Mouse (Mus musculus) gastrocnemius, adult 2 months (tissue): ENCODE results near the gene Brd7. TPM values are rescaled to one million over a fixed set of nuclear protein-coding genes. Genes with fewer than 3 reads are reported as not detected.

ENCODE experiments used
- DNase-seq: peaks from one replicate; pipeline ENCODE4 v3.0.0; 2022
- H3K27ac ChIP-seq: fragments of 200-600 bp; 2 replicates; pipeline ENCODE4 v1.8.1; 2022; ENCODE audit warnings: mild to moderate bottlenecking
- H3K4me3 ChIP-seq: fragments of 200-600 bp; 2 replicates; pipeline ENCODE4 v1.8.1; 2022; ENCODE audit warnings: mild to moderate bottlenecking, moderate library complexity
- CTCF ChIP-seq: fragments of 200-600 bp; IDR thresholded peaks from 2 replicates; pipeline ENCODE4 v1.8.1; 2022; ENCODE audit warnings: antibody characterized with exemption, mild to moderate bottlenecking, moderate library complexity
- intact Hi-C: fragments of 180-260 bp; cut with DNase I; formaldehyde crosslinking; loops from one replicate; pipeline ENCODE4 v1.15.1; 2025
- total RNA-seq, 2 experiments: library from RNA; stranded (reverse); gene quantifications; 2 replicates each; pipeline ENCODE4 v1.2.3; 2021

The Brd7 gene
- total RNA-seq, 2 experiments from 2014 or later = 74.5 to 85.4 TPM

- no peak for DNase-seq
- H3K4me3 ChIP-seq = no peak overlapping the region
- intact Hi-C loops = no loop called here
- no peak for TF ChIP-seq CTCF
- H3K27ac ChIP-seq = no peak overlapping the region
Measured at GRCm38 (mm10) chr8:88339887-88340695, 21.9 kb downstream of the Brd7 start.

- Histone ChIP-seq H3K27ac (no peak overlapping the region), H3K4me3 (no peak overlapping the region)
- DNase-seq = no peak
- no peak for TF ChIP-seq CTCF
- intact Hi-C loops = no loop called here
Measured at GRCm38 (mm10) chr8:88339221-88339620, 22.8 kb downstream of the Brd7 start.

GRCm38 (mm10) chr8:88334975-88335374 lies 27.0 kb downstream of the Brd7 start:
- no peak for TF ChIP-seq CTCF
- no peak overlapping the region for H3K4me3 ChIP-seq
- no peak for DNase-seq
- no peak overlapping the region for H3K27ac ChIP-seq
- intact Hi-C loops = no loop called here

GRCm38 (mm10) chr8:88334384-88334783 lies 27.6 kb downstream of the Brd7 start:
- DNase-seq = no peak
- Histone ChIP-seq H3K27ac (no peak overlapping the region), H3K4me3 (no peak overlapping the region)
- intact Hi-C loops = no loop called here
- TF ChIP-seq CTCF = no peak

GRCm38 (mm10) chr8:88330816-88331215 lies 31.2 kb downstream of the Brd7 start:
- H3K4me3 ChIP-seq = no peak overlapping the region
- no peak overlapping the region for H3K27ac ChIP-seq
- no peak for DNase-seq
- intact Hi-C loops = no loop called here
- TF ChIP-seq CTCF = no peak

GRCm38 (mm10) chr8:88328689-88329088 lies 33.3 kb downstream of the Brd7 start:
- no peak for TF ChIP-seq CTCF
- Histone ChIP-seq H3K4me3 (no peak overlapping the region), H3K27ac (0 out of 2 replicates have a peak overlapping the region, but pooled peaks have one; percentile 8)
- DNase-seq = no peak
- intact Hi-C loops = no loop called here

GRCm38 (mm10) chr8:88326328-88326727 lies 35.7 kb downstream of the Brd7 start:
- Histone ChIP-seq H3K4me3 (no peak overlapping the region), H3K27ac (no peak overlapping the region)
- no peak for DNase-seq
- intact Hi-C loops = no loop called here
- no peak for TF ChIP-seq CTCF

- intact Hi-C loops = no loop called here
- TF ChIP-seq CTCF = no peak
- no peak for DNase-seq
- Histone ChIP-seq H3K27ac (no peak overlapping the region), H3K4me3 (no peak overlapping the region)
Measured at GRCm38 (mm10) chr8:88325795-88326194, 36.2 kb downstream of the Brd7 start.

GRCm38 (mm10) chr8:88325251-88325650 lies 36.7 kb downstream of the Brd7 start:
- Histone ChIP-seq H3K4me3 (no peak overlapping the region), H3K27ac (no peak overlapping the region)
- intact Hi-C loops = no loop called here
- peak; percentile 10 for DNase-seq
- no peak for TF ChIP-seq CTCF

- DNase-seq = peak; percentile 14
- intact Hi-C loops = no loop called here
- H3K4me3 ChIP-seq = no peak overlapping the region
- no peak overlapping the region for H3K27ac ChIP-seq
- TF ChIP-seq CTCF = no peak
Measured at GRCm38 (mm10) chr8:88324760-88325159, 37.2 kb downstream of the Brd7 start.

GRCm38 (mm10) chr8:88323523-88323922 lies 38.5 kb downstream of the Brd7 start:
- intact Hi-C loops = no loop called here
- H3K27ac ChIP-seq = no peak overlapping the region
- DNase-seq = peak; percentile 12
- H3K4me3 ChIP-seq = no peak overlapping the region
- no peak for TF ChIP-seq CTCF

- no peak for DNase-seq
- Histone ChIP-seq H3K4me3 (no peak overlapping the region), H3K27ac (no peak overlapping the region)
- TF ChIP-seq CTCF = no peak
- intact Hi-C loops = no loop called here
Measured at GRCm38 (mm10) chr8:88321387-88321786, 40.6 kb downstream of the Brd7 start.

GRCm38 (mm10) chr8:88320134-88320533 lies 41.9 kb downstream of the Brd7 start:
- TF ChIP-seq CTCF = no peak
- Histone ChIP-seq H3K27ac (no peak overlapping the region), H3K4me3 (no peak overlapping the region)
- DNase-seq = peak; percentile 22
- intact Hi-C loops = no loop called here

- DNase-seq = no peak
- intact Hi-C loops = loop anchor here (5.0 kb wide), 1 partner anchor 36 kb away; no protein-coding TSS in a partner anchor
- H3K27ac ChIP-seq = no peak overlapping the region
- TF ChIP-seq CTCF = no peak
- no peak overlapping the region for H3K4me3 ChIP-seq
Measured at GRCm38 (mm10) chr8:88318151-88318550, 43.8 kb downstream of the Brd7 start.
